Mouse (Mus musculus) adrenal gland, postnatal 14 days (tissue): ENCODE measurements around the gene Pola2. TPM values are rescaled to one million over a fixed set of nuclear protein-coding genes. Genes with fewer than 3 reads are reported as not detected.

Experiments
- DNase-seq: peaks from one replicate; pipeline ENCODE4 v3.0.0; 2021; ENCODE audit warnings: mixed read lengths
- total RNA-seq: library from RNA; stranded (reverse); gene quantifications from 2 replicates; pipeline ENCODE4 v1.2.3, GENCODE M21; 2021

The Pola2 gene
- total RNA-seq, 1 experiment from 2014 or later = 24.6 TPM

DNA sequence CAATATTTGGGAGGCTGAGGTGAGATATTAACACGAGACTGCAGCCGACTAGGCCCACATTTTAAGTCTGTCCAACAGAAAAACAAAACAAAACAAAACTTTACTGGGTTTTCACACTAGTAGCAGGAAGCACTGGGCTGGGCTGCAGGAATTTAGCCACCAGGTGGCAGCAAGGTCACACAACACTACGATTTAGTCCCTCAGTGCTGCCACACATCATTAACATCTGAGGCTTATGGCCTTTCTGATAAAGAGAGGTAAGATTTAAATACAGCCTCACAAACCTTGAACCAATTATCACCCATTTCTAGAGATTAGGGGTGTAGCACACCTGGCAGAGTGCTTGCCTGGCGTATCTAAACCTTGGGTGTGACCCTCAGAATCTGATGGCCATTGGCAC, 1.3 kb upstream of the Pola2 start:
- DNase-seq = peak; percentile 84

DNA sequence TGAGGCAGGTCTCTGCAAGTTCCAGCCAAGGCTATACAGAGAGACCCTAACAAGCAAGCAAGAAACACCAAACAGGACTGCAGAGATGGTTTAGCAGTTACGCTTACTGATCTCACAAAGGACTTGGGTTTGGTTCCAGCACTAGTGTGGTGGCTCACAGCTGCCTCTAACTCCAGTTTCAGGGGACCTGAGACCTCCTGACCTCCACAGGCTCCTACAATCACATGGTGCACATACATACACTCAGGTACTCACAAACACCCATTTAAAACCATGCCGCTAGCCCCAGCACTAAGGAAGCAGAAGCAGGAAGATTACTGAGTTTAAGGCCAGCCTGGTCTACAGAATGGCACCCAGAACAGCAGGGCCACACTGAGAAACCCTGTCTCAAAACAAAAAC, 802 bp upstream of the Pola2 start:
- DNase-seq = no peak

GRCm38 (mm10) chr19:5962651-5963050, 1.4 kb downstream of the Pola2 start:
- DNase-seq = no peak

- no peak for DNase-seq
These were observed 6.6 kb downstream of the Pola2 start for GRCm38 (mm10) chr19:5957371-5957770.

DNA sequence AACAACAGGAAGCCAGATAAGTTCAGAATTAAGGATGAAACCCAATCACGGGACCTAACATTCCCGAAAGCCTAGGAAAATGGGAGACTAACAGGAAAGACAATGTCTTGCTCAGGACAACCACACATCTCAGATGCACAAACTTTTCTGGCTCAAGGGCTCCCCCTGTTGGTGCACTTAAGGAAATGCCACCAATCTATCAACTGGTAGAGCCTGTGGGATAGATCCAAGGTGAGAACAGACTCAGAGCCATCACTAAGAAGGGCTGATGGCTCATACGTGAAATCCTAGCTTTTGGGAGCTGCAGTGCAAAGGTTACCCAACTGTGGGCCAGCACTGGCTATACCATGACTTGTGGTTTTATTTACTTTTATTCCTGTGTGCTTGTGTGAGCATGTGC, 7.3 kb downstream of the Pola2 start:
- DNase-seq = peak; percentile 91

GRCm38 (mm10) chr19:5955704-5956670, 8.0 kb downstream of the Pola2 start:
- DNase-seq = no peak

GRCm38 (mm10) chr19:5954936-5955335, 9.1 kb downstream of the Pola2 start:
- DNase-seq = no peak

DNA sequence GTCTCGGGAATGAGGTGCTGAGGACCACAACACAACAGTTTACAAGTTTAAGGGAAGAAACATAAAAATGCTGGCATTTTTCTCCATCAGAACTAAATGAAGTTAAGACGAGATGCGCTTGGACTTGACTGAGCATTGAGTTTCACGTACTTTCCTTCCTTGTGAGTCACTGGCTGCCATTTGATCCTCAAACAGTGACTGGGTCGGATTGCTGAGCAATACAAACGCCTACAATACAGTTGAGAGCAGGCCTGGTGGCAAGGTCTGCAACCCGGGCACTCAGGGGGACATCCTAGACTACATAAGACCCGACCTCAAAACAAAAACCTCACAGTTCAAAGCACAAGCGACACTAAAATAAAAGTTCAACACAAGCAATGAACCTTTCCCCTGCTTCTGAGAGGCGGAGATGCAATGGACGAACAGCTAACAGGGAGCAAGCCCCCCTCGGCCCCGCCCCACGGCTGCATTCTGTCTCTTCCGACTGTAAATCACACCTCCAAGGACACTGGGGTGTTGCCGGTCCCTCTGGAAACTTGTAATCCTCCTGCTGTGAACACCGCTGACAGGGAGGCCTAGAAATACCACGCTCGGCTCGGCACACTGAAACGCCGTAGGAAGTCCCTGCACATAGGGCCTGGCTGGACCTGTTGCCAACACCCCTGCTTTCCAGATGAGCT, 9.8 kb downstream of the Pola2 start:
- DNase-seq = peak; percentile 79

- DNase-seq = peak; percentile 60
These were observed 10.7 kb downstream of the Pola2 start for GRCm38 (mm10) chr19:5953201-5953770.

- DNase-seq = peak; percentile 79
These were observed 11.8 kb downstream of the Pola2 start for GRCm38 (mm10) chr19:5952071-5952691.

DNA sequence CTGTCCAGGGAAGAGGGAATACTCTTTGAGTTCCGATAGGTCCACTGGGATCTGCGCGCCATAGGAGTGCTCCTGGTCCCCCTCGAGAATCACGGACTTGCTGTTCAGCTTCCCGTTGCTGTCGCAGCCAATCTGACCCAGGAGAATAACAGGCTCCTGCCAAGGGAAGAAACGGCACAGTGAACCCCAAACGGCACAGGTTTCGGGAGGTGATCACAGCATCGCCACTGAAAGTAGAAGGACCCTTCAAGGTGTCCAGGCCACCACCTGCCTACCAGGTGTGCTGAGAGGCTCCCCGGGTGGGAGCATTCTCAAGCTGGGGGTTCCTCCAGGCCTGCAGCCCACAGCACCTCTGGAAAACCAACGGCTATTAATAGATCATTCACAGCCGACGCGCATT, 12.4 kb downstream of the Pola2 start:
- DNase-seq = no peak

DNA sequence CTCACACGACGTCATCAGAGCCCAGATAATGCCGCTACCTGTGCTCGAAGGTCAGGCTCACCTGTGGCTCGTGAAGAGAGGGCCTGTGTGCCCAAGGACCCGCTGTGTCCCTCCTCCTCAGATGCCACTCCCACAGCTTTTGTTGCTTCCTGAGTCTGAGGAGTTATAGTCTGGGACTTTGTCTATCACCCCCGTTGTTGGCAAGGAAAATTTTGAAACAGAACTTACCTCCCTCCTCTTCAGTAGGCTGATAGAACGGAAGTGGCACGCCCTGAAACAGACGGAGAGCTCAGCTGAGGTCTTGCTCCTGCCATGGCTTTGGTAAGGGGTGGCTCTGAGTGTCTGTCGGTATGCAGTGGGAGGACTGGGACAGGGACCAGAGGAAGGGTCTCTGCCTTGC, 13.8 kb downstream of the Pola2 start:
- no peak for DNase-seq

GRCm38 (mm10) chr19:5945891-5946290, 18.1 kb downstream of the Pola2 start:
- DNase-seq = no peak

GRCm38 (mm10) chr19:5945027-5945426, 19.0 kb downstream of the Pola2 start:
- no peak for DNase-seq

DNA sequence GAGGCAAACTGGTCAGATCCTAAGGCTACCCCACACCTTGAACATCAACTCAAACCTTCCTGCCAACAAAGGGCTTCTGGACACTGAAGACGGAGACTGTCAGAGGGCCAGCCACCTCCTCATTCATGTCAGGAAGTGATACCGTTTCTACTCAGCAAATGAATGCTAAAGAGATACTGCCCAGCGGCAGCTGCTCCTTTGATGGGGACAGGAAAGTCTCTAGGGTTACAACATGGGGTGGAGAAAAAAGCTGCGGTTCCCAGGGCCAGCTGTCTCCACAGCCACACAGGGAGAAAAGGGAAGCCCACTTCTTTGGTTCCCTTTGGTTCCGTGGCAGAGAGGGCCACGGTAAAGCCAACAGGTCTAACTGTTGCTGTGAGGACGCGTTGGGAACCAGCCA, 19.9 kb downstream of the Pola2 start:
- DNase-seq = no peak

GRCm38 (mm10) chr19:5943404-5943803, 20.6 kb downstream of the Pola2 start:
- DNase-seq = no peak

GRCm38 (mm10) chr19:5942581-5942980, 21.4 kb downstream of the Pola2 start:
- no peak for DNase-seq

GRCm38 (mm10) chr19:5940656-5941055, 23.3 kb downstream of the Pola2 start:
- DNase-seq = peak; percentile 71

GRCm38 (mm10) chr19:5940173-5940572, 23.8 kb downstream of the Pola2 start:
- peak; percentile 85 for DNase-seq

GRCm38 (mm10) chr19:5939715-5940114, 24.3 kb downstream of the Pola2 start:
- DNase-seq = no peak

DNA sequence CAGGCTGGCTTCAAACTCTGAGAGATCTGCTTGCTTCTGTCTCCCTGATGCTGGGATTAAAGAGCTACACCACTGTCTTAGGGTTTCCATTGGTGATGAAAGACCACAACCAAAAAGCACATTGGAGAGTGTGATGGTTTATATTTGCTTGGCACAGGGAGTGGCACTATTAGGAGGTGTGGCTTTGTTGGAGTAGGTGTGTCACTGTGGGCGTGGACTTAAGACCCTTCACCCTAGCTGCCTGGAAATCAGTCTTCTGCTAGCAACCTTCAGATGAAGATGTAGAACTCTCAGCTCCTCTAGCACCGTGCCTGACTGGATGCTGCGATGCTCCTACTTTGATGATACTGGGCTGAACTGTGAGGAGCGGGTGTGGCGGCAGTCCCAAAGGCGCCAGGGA, 25.5 kb downstream of the Pola2 start:
- no peak for DNase-seq

GRCm38 (mm10) chr19:5937836-5938406, 26.1 kb downstream of the Pola2 start:
- no peak for DNase-seq
